Mouse (Mus musculus) erythroblast, embryonic 14.5 days (primary cell): ENCODE results near the gene Dld.

Experiments used
- GATA1 ChIP-seq: IDR thresholded peaks from 2 replicates; pipeline ENCODE4 v1.6.1; 2012; ENCODE audit warnings: low read length, inconsistent platforms, mixed read lengths
- TAL1 ChIP-seq: IDR thresholded peaks from 3 replicates; pipeline ENCODE4 v1.6.1; 2012; ENCODE audit warnings: low read length, inconsistent platforms, mixed read lengths

DNA sequence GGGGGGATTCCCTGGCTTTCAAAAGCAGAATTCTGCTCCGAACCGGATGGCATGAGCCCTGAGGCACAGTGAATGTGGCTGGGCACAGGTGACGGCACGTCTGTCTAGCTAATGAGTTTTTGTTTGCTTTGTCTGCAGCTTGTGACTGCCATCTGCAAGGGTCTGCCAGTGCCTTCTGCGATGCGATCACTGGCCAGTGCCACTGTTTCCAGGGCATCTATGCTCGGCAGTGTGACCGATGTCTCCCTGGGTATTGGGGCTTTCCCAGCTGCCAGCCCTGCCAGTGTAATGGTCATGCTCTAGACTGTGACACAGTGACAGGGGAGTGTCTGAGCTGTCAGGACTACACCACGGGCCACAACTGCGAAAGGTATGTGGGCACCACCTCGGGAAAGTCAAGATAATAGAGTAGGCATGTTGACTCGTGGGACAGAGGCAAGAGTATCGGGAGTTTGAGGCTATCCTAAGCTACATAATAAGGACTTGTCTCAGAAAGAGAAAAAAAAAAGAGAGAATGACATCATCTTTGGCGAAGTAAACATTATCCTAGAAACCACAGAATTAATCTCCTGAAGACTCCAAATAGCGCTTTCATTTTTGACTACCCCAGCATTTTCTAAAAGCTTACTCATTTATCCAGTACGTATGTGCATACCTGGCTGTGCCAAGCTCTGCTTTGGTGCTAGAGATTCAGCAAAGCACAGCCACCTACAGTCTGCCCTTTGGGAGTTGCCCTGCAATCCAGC, 48.3 kb downstream of the Dld start:
- TF ChIP-seq TAL1 (no peak), GATA1 (no peak)
